Mouse (Mus musculus): ENCODE results near the gene Fam71f2. TPM values are rescaled to one million over a fixed set of nuclear protein-coding genes. Genes with fewer than 3 reads are reported as not detected.

Gene Fam71f2
- polyA plus RNA-seq, 1 experiment: not detected

GRCm38 (mm10) chr6:29326961-29327360, 47.6 kb downstream of the Fam71f2 start:
- no peak for TF ChIP-seq POLR2A (IDR thresholded peaks at IDR 0.05; ENCODE audit: borderline replicate concordance, low read depth, low read length)
- TF ChIP-seq CTCF (IDR thresholded peaks at IDR 0.05; ENCODE audit: low read depth, low read length): no peak
- H3K4me1 ChIP-seq (ENCODE audit: control insufficient read depth, insufficient read depth, low read length): peaks cover 20% of the 10 kb centered on the region
- H3K4me3 ChIP-seq (ENCODE audit: insufficient read depth, low read length): no peak overlapping the region
- no peak overlapping the region for H3K27ac ChIP-seq (ENCODE audit: insufficient read depth, low read depth, low read length)

- TF ChIP-seq POLR2A (IDR thresholded peaks at IDR 0.05; ENCODE audit: borderline replicate concordance, low read depth, low read length) (no peak), CTCF (IDR thresholded peaks at IDR 0.05; ENCODE audit: low read depth, low read length) (no peak)
- Histone ChIP-seq H3K27ac (ENCODE audit: insufficient read depth, low read depth, low read length) (no peak overlapping the region), H3K4me3 (ENCODE audit: insufficient read depth, low read length) (no peak overlapping the region), H3K4me1 (ENCODE audit: control insufficient read depth, insufficient read depth, low read length) (peaks cover 8% of the 10 kb centered on the region)
These were observed 50.1 kb downstream of the Fam71f2 start for GRCm38 (mm10) chr6:29329514-29329913.

Other genes with a start within 250 kb of the Fam71f2 start
- not detected in 2 replicates for gene Lep, start 219.4 kb upstream of the Fam71f2 start, polyA plus RNA-seq (2012; ENCODE audit: insufficient read depth, insufficient read length, missing spikeins)
- 42.5 and 43.8 TPM in 2 replicates for gene Rbm28, start 114.6 kb upstream of the Fam71f2 start, polyA plus RNA-seq (2012; ENCODE audit: insufficient read depth, insufficient read length, missing spikeins)
- gene Prrt4, start 100.0 kb upstream of the Fam71f2 start, polyA plus RNA-seq (2012; ENCODE audit: insufficient read depth, insufficient read length, missing spikeins): not detected in 2 replicates
- 32.8 and 35.0 TPM in 2 replicates for gene Impdh1, start 63.2 kb upstream of the Fam71f2 start, polyA plus RNA-seq (2012; ENCODE audit: insufficient read depth, insufficient read length, missing spikeins)
- 4.7 and 7.2 TPM in 2 replicates for gene Hilpda, start 7.1 kb upstream of the Fam71f2 start, polyA plus RNA-seq (2012; ENCODE audit: insufficient read depth, insufficient read length, missing spikeins)
- gene Fam71f1, start 39.5 kb downstream of the Fam71f2 start, polyA plus RNA-seq (2012; ENCODE audit: insufficient read depth, insufficient read length, missing spikeins): not detected in 2 replicates
- 72.9 and 76.3 TPM in 2 replicates for gene Calu, start 68.5 kb downstream of the Fam71f2 start, polyA plus RNA-seq (2012; ENCODE audit: insufficient read depth, insufficient read length, missing spikeins)
- gene Opn1sw, start 108.9 kb downstream of the Fam71f2 start, polyA plus RNA-seq (2012; ENCODE audit: insufficient read depth, insufficient read length, missing spikeins): not detected in 2 replicates
- gene Ccdc136, start 116.7 kb downstream of the Fam71f2 start, polyA plus RNA-seq (2012; ENCODE audit: insufficient read depth, insufficient read length, missing spikeins): not detected in 2 replicates
- 0.17 and 0.20 TPM in 2 replicates for gene Flnc, start 153.7 kb downstream of the Fam71f2 start, polyA plus RNA-seq (2012; ENCODE audit: insufficient read depth, insufficient read length, missing spikeins)
- gene Atp6v1f, start 188.1 kb downstream of the Fam71f2 start, polyA plus RNA-seq (2012; ENCODE audit: insufficient read depth, insufficient read length, missing spikeins): 347 and 378 TPM in 2 replicates
- not detected in 2 replicates for gene Atp6v1fnb, start 191.8 kb downstream of the Fam71f2 start, polyA plus RNA-seq (2012; ENCODE audit: insufficient read depth, insufficient read length, missing spikeins)
- gene Kcp, start 228.4 kb downstream of the Fam71f2 start, polyA plus RNA-seq (2012; ENCODE audit: insufficient read depth, insufficient read length, missing spikeins): 0.28 and 0.40 TPM in 2 replicates
- 201 and 214 TPM in 2 replicates for gene Irf5, start 247.0 kb downstream of the Fam71f2 start, polyA plus RNA-seq (2012; ENCODE audit: insufficient read depth, insufficient read length, missing spikeins)